Mouse (Mus musculus) ovary, postnatal 36 days (tissue): ENCODE measurements around the gene Gm17174.
"Not testable (repeated sequence)": the region's sequence is repeated elsewhere in the genome, so short reads cannot be mapped to it uniquely, and the experiment has no call there.

Source experiments
- DNase-seq: peaks from one replicate; pipeline ENCODE4 v3.0.0; 2022; ENCODE audit warnings: low spot score, mixed read lengths

The Gm17174 gene

GRCm38 (mm10) chr14:51592039-51592438 is at the start of gene Gm17174:
TSS of gene Gm17174 (minus strand) at chr14:51592139.
- not testable (repeated sequence) for DNase-seq

- not testable (repeated sequence) for DNase-seq
Observed at GRCm38 (mm10) chr14:51635566-51635965, 43.6 kb upstream of the Gm17174 start, which contains the start of gene Gm4181. TSS of gene Gm4181 (minus strand) at chr14:51635666.

- DNase-seq, result peak; percentile 6
Observed at GRCm38 (mm10) chr14:51632426-51632825, 40.5 kb upstream of the Gm17174 start.

- no peak for DNase-seq
Observed at GRCm38 (mm10) chr14:51611210-51611609, 19.3 kb upstream of the Gm17174 start, which contains the start of gene Gm17078. TSS of gene Gm17078 (minus strand) at chr14:51611310.

- DNase-seq, result not testable (repeated sequence)
Observed at GRCm38 (mm10) chr14:51573963-51574362, 18.0 kb downstream of the Gm17174 start, which contains the start of gene Gm17175. TSS of gene Gm17175 (minus strand) at chr14:51574063.

- DNase-seq, result no peak
Observed at GRCm38 (mm10) chr14:51552490-51552889, 39.4 kb downstream of the Gm17174 start, which contains the start of gene Gm5622. TSS of gene Gm5622 (plus strand) at chr14:51552790.
